Mouse (Mus musculus): ENCODE measurements at regions not wholly inside any gene's neighbourhood (a gene's known extent, or its start where the extent isn't known, plus 50 kb on each side); places are given as distances from the start of the nearest gene placed in this dataset.
A peak's percentile ranks its signal among the peaks of the same experiment; 100 is the strongest.

GRCm38 (mm10) chr13:53902831-53903230, 152.7 kb downstream of the Drd1 start:
- no peak for DNase-seq (ENCODE audit: low spot score in 2 of 2)

DNA sequence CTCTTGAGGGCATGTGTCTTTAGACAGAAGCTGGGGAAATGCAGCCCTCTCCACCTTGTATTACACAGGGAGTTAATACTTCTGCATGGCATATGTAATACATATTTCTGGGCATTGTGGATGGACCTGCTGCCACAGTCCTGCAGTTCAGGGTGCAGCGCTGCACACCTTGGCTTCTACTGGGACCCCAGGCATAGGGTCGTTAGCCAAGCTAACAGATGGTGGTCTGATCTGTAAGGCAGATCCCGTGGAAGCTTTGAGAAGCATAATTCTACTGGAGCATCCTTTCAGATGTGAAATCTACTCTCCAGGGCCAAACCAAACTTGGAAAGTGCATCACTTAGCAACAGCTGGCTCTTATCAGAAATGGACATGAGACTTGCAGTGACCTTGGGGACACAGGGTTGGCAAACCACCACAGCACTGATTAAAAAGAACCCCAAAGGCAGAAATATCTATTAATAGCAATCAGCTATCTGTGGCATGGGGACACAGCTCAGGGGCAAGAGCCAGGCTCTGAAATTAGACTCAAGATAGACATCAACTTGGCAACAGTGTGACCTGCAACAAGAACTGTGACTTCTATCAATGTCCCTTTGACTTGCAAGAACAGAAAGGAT, 155.0 kb downstream of the Drd1 start:
- DNase-seq (ENCODE audit: low spot score in 2 of 2) = no peak

DNA sequence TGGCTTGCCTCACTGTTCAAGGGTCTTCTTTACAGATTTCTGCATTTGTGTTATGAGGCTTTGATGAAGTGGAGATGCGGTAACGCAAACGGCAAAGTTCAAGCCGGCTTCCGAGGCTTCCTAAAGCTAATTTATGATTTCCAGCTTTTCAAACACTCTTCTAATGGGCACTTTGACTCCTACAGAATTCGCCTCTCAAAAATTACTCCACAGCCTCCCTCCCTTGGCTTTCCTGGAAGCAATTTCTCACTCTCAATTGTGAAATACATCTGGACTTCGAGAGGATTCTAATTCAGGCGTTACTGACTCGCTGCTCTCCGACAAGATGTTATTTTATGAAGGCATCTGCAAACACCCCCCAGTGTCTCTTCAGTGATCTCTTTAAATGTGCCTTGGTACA, 157.2 kb downstream of the Drd1 start:
- DNase-seq (ENCODE audit: low spot score in 2 of 2) = no peak

DNA sequence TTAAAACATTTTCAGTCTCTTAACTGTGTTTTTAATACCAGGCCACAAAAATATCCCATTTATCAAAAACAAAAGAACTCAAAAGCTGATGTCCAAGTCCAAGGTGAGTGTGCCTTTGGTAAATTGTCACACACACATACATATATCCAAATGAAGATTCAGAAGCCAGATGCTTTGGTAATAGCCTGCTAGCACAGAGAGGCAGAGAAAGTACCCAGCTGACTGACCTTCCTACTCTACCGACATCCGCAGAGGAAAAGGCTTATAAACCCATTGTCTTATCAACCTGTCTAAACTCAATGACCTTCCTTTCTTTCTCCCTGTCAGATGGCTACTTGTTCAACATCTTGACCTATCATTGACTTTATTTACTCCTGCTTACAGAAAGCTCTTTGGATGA, 158.3 kb downstream of the Drd1 start:
- DNase-seq (ENCODE audit: low spot score in 2 of 2) = no peak

- no peak for DNase-seq (ENCODE audit: low spot score in 2 of 2)
Observed at GRCm38 (mm10) chr13:53888411-53888810, 167.1 kb downstream of the Drd1 start.

- DNase-seq (ENCODE audit: low spot score in 2 of 2) = no peak
Observed at GRCm38 (mm10) chr13:53885756-53886155, 169.7 kb downstream of the Drd1 start.

- peak in 1 of 2 experiments; percentile 58 for DNase-seq (ENCODE audit: low spot score in 2 of 2)
Observed at GRCm38 (mm10) chr13:53883206-53883605, 172.3 kb downstream of the Drd1 start.

DNA sequence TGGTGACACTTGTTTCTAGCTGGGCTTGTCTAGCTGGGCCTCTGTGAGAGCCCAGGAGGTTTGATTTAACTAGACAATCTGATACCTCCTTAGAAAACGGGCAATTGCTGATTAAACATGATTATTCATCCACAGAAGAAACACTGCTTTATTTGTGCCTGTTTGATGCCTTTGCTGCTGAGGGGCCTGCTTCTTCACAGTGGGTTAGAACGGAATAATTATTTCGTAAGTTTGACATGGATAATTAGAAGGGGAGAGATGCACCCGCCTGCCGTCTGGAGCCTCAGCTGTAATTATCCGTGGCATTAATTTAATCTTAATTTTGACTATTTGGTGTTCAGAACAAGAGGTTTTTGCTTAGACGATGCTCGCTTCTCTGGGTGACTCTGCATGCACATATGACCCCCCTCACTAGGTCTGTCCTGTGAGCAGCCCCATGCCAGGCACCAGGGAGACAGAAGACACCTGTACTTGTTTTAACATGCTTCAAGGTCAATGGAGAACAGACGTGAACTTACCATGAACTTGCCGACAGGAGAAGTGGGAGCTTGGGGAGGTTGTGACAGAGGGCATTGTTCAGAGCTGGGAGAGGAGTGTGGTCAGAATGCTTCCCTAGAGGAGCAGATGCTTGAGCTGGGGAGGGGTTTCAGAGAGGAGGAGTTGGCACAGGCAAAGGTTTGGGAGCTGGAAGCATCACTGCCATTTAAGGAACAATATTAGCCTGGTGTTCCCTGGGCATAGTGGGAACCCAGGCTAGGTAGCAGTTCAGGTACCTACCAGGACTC, 174.8 kb downstream of the Drd1 start:
- DNase-seq (ENCODE audit: low spot score in 2 of 2) = no peak

DNA sequence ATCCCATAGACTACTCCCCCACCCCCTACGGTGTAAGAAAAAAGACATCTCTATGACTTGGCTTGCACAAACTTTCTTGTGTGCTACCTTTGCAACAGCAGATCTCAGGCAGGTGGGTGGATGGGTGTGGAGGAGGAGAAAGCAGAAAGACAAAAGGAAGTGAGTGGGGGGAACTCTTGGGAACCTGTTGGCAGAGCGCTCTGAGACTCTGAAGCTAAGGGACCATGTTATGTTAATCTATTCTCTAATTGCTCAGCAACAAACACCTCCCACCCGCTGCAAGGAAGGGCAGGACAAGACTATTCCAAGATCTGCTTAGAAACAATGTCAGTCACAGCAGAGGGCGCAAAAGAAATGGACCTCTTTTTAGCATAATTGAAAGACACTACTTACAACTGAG, 180.0 kb downstream of the Drd1 start:
- DNase-seq (ENCODE audit: low spot score in 2 of 2) = peak in 1 of 2 experiments; percentile 24

GRCm38 (mm10) chr13:53865323-53865722, 190.2 kb downstream of the Drd1 start:
- no peak for DNase-seq (ENCODE audit: low spot score in 2 of 2)

DNA sequence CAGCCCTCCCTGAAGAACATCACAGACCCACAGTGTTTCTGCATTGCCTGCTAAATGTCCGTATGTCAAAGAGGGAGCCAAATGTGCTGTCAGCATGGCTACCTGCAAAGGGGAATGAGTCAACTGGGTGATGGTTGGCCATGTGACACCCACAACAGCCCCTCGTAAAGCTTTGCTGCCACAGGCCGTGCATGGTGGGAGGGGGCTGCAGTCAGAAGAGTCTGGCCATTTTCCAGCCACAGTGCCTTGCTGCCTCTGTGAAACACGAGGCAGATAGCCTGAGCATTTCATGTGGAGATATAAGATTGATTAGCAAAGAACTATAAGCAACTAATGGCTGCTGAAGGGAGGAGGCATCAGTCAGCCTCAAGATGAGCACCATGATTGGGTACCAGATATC, 193.2 kb downstream of the Drd1 start:
- DNase-seq (ENCODE audit: low spot score in 2 of 2) = no peak

DNA sequence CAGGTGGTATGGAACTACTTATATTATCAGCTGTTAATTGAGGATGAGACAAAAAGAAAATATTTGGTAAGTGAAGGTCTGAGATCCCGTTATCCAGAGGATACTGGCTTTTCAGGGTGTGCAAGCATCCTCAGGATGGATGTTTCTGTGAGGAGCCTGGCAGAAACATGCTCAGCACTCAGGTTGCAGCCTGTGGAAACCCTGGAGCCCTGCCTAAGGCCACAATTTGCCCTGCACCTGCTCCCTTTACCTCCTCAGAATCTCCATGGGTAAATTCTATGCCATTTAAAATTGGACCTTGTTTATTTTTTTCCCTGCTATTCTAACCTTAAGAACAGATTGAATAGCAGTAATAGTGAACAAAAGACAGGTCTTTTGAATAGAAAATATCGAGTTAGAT, 201.3 kb downstream of the Drd1 start:
- no peak for DNase-seq (ENCODE audit: low spot score in 2 of 2)

DNA sequence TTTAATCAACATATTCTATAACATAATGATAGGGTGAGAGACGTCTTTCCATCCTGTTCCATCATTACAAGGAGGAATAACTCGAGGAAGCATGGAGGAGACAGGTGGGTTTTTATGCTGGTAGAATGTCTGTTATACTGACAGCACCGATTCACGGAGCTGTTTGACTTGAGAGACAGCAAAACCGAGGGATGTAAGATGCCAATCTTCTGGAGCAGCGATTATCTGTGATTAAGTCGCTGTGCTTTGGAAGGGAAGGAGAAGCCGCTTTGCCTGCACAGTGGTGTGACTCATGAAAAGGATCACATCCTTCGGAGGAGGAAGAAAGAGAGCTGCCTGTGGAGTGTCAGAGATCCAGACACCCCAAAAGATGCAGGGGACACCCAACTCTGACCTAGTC, 205.4 kb downstream of the Drd1 start:
- DNase-seq (ENCODE audit: low spot score in 2 of 2) = no peak

- DNase-seq (ENCODE audit: low spot score in 2 of 2) = no peak
Observed at GRCm38 (mm10) chr13:53846221-53846620, 209.3 kb downstream of the Drd1 start.

DNA sequence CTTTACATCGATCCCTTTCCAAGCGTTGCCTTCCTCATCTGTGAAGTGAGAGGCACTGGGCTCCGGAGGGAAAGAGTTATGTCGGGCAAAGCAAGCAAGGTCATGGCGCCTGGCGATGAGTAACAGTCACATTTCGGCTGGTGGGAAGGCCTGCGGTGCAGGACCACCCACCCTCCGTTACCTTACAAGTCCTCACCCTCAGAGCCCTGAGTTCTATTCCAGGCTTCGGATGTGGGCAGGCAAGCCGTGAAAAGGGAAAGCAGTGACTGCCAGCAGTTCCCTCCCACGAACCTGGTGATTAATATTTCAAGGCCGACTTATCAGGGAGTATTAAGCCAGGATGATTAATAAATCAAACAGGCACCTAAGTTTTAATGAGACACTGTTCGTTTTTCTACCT, 209.7 kb downstream of the Drd1 start:
- DNase-seq (ENCODE audit: low spot score in 2 of 2) = no peak

- DNase-seq (ENCODE audit: low spot score in 2 of 2) = no peak
Observed at GRCm38 (mm10) chr13:53825957-53826580, 229.4 kb downstream of the Drd1 start.

DNA sequence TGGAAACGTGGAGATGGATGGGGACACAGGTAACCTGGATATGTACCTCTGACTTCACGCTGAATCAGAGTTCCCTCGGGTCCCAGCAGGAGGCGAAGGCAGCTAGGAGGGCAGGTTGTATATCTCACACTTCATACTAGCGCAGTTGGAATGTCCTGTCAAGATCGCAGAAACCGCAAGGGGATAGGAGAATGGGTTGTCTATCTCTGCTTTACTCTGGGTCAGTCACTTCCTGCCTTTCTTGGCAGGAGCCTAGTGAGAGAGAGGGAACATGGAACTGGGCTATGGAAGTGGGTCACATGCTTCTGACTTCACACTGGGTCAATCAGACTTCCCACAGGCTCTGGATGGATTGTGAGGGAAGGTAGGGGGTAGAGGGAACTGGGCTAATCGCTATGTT, 233.4 kb downstream of the Drd1 start:
- DNase-seq (ENCODE audit: low spot score in 2 of 2) = no peak

- no peak for DNase-seq (ENCODE audit: low spot score in 2 of 2)
Observed at GRCm38 (mm10) chr13:53815629-53816028, 239.9 kb downstream of the Drd1 start.

DNA sequence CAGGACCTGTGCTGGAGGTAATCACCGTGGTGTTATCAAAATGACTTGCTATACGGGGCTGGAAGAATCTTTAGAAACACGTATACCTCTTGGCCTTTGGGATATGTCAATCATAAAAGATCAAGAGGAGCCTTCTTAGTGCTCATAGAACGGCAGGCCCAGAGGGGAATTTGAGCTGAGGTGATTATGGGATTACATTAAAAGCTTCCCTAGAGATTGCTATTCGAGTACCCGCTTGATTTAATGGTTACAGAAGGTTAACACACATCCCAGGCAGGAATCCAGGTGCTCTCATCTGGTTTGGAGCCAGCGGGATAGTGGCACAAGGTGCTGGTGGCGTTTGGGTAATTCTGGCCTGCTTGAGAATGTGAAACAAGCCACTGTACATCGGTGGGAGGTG, 241.4 kb downstream of the Drd1 start:
- no peak for DNase-seq (ENCODE audit: low spot score in 2 of 2)

DNA sequence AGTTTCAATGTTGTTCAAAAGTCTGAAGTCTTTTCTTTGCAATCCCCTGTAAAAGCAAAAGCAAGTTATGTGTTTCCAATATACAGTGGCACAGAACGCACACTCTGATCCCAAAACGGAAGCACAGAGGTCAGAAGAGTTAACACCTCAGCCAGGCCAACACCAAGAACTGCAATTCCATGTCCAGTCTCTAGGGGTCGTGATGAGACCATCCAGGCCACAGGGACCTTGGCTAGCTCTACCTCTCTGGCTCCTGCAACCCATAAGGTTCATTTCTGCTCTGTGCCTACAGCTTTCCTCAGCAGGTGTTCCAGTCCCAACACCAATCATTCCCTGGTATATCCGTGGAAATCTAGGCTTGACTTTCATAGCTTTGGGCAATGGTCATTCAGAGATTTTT, 243.6 kb downstream of the Drd1 start:
- peak; percentile 30 to 52 for DNase-seq (ENCODE audit: low spot score in 2 of 2)

DNA sequence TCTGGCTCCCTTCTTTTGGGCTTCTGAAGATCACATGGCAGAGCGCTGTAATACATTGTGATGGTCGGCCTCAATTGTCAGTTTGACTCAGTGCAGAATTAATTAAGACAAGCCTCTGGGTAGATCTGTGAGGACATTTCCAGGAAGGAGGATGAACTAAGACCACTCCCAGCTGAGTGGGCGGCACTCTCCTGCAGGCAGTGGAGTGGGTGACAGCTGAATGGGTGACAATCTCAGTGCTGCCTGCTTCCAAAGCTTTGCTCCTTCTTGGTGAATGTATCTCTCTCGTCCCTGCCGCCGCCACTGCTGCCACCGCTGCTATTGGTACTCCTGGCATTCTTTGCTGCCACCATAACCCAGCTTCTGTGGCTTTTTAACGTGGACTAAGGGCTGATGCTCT, 244.4 kb downstream of the Drd1 start:
- peak; percentile 13 to 31 for DNase-seq (ENCODE audit: low spot score in 2 of 2)

GRCm38 (mm10) chr13:53807791-53808525, 247.5 kb downstream of the Drd1 start:
- no peak for DNase-seq (ENCODE audit: low spot score in 2 of 2)
